Mouse (Mus musculus) gastrocnemius, postnatal 25 days (tissue): ENCODE measurements at regions not wholly inside any gene's neighbourhood (a gene's known extent, or its start where the extent isn't known, plus 50 kb on each side); places are given as distances from the start of the nearest gene placed in this dataset.

Source experiments
- DNase-seq: peaks from one replicate; pipeline ENCODE4 v3.0.0; 2022

- DNase-seq: peak; percentile 7
These were observed 60.2 kb upstream of the Gm10295 start for GRCm38 (mm10) chr7:71411293-71412011.

GRCm38 (mm10) chr7:71409903-71410302 is 58.6 kb upstream of the Gm10295 start:
- DNase-seq: no peak

GRCm38 (mm10) chr7:71409061-71409460 is 57.8 kb upstream of the Gm10295 start:
- no peak for DNase-seq

- no peak for DNase-seq
These were observed 55.0 kb upstream of the Gm10295 start for GRCm38 (mm10) chr7:71406283-71406682.
